Mouse (Mus musculus): ENCODE measurements around the gene Zfp493. TPM values are rescaled to one million over a fixed set of nuclear protein-coding genes. Genes with fewer than 3 reads are reported as not detected.
"Not testable (repeated sequence)": the region's sequence is repeated elsewhere in the genome, so short reads cannot be mapped to it uniquely, and the experiment has no call there.

Zfp493 gene
- 2.1 and 2.5 TPM in 2 replicates for polyA plus RNA-seq (2015; fragmentation: Nextera tagmentation; extraction: Ambion mirVana)

GRCm38 (mm10) chr13:67779265-67780221 lies at the start of gene Zfp493:
Gene Zfp493 (plus strand): TSS chr13:67779693.
- peak within 1 kb of the TSS; percentile 62 for H3K4me3 ChIP-seq (replicated peaks)
- peak; percentile 99 for ATAC-seq

GRCm38 (mm10) chr13:67734391-67734790 lies 45.1 kb upstream of the Zfp493 start:
- H3K4me1 ChIP-seq (replicated peaks); ATAC-seq: not testable (repeated sequence)
- WGBS: 90% methylated on average over 9 of the region's 9 CpGs

More at GRCm38 (mm10) chr13:67779265-67780221, at the start of gene Zfp493:
- no peaks in the 10 kb centered on the region for H3K36me3 ChIP-seq
- H3K27me3 ChIP-seq (replicated peaks): no peaks in the 10 kb centered on the region
- H3K4me2 ChIP-seq (replicated peaks): peak within 1 kb of the TSS; percentile 81
- peak within 1 kb of the TSS; percentile 60 for H3K9ac ChIP-seq
- no peaks in the 10 kb centered on the region for H3K9me3 ChIP-seq
- 0 out of 2 replicates have a peak, but pooled peaks cover 3% of the 10 kb centered on the region for H3K4me1 ChIP-seq (replicated peaks)
- WGBS: 7% methylated on average over 26 of the region's 26 CpGs
- H3K27ac ChIP-seq: no peak within 1 kb of the TSS

GRCm38 (mm10) chr13:67742941-67743340 lies 36.6 kb upstream of the Zfp493 start:
- Histone ChIP-seq H3K4me1 (replicated peaks) (no peaks in the 10 kb centered on the region), H3K9me3 (no peaks in the 10 kb centered on the region), H3K9ac (no peak overlapping the region), H3K36me3 (peaks cover under 1% of the 10 kb centered on the region; the same call in 1 of the 2 replicates), H3K4me2 (replicated peaks) (no peak overlapping the region), H3K27ac (no peak overlapping the region), H3K27me3 (replicated peaks) (no peaks in the 10 kb centered on the region), H3K4me3 (replicated peaks) (no peak overlapping the region)
- ATAC-seq: no peak
- WGBS: 85% methylated on average over 3 of the region's 3 CpGs

More at GRCm38 (mm10) chr13:67734391-67734790, 45.1 kb upstream of the Zfp493 start:
- H3K4me3 ChIP-seq (replicated peaks); H3K4me2 ChIP-seq (replicated peaks); H3K27me3 ChIP-seq (replicated peaks); H3K36me3 ChIP-seq; H3K27ac ChIP-seq; H3K9ac ChIP-seq; H3K9me3 ChIP-seq: not testable (repeated sequence)

- WGBS: 88% methylated on average over 9 of the region's 9 CpGs
- H3K4me3 ChIP-seq (replicated peaks): no peak overlapping the region
- peaks cover 3% of the 10 kb centered on the region; the same call in 1 of the 2 replicates for H3K36me3 ChIP-seq
- no peak overlapping the region for H3K9ac ChIP-seq
- no peaks in the 10 kb centered on the region for H3K27me3 ChIP-seq (replicated peaks)
- no peaks in the 10 kb centered on the region for H3K4me1 ChIP-seq (replicated peaks)
- H3K27ac ChIP-seq: no peak overlapping the region
- H3K4me2 ChIP-seq (replicated peaks): no peak overlapping the region
- H3K9me3 ChIP-seq: no peaks in the 10 kb centered on the region
- no peak for ATAC-seq
Observed at GRCm38 (mm10) chr13:67743896-67744295, 35.6 kb upstream of the Zfp493 start.

- Histone ChIP-seq H3K4me2 (replicated peaks) (peak within 1 kb of the TSS; percentile 64), H3K4me3 (replicated peaks) (peak within 1 kb of the TSS; percentile 67), H3K9ac (peak within 1 kb of the TSS; percentile 62), H3K9me3 (no peaks in the 10 kb centered on the region), H3K36me3 (no peaks in the 10 kb centered on the region), H3K4me1 (replicated peaks) (0 out of 2 replicates have a peak, but pooled peaks cover 3% of the 10 kb centered on the region), H3K27ac (peak within 1 kb of the TSS; percentile 86), H3K27me3 (replicated peaks) (no peaks in the 10 kb centered on the region)
- WGBS: 5% methylated on average over 24 of the region's 24 CpGs
- ATAC-seq: peak; percentile 97
Observed at GRCm38 (mm10) chr13:67754333-67755306, 24.9 kb upstream of the Zfp493 start, which contains the start of gene Zfp85. Gene Zfp85 (minus strand): TSS chr13:67755228.

- H3K27me3 ChIP-seq (replicated peaks): no peaks in the 10 kb centered on the region
- no peak for ATAC-seq
- H3K9me3 ChIP-seq: no peaks in the 10 kb centered on the region
- H3K27ac ChIP-seq: no peak overlapping the region
- H3K4me1 ChIP-seq (replicated peaks): 0 out of 2 replicates have a peak, but pooled peaks cover 3% of the 10 kb centered on the region
- no peak overlapping the region for H3K9ac ChIP-seq
- no peaks in the 10 kb centered on the region for H3K36me3 ChIP-seq
- H3K4me3 ChIP-seq (replicated peaks): no peak overlapping the region
- WGBS: 84% methylated on average over 6 of the region's 6 CpGs
- no peak overlapping the region for H3K4me2 ChIP-seq (replicated peaks)
Observed at GRCm38 (mm10) chr13:67755761-67756160, 23.7 kb upstream of the Zfp493 start.

GRCm38 (mm10) chr13:67759966-67760365 lies 19.5 kb upstream of the Zfp493 start:
- no peak for ATAC-seq
- Histone ChIP-seq H3K9me3 (no peaks in the 10 kb centered on the region), H3K27ac (no peak overlapping the region), H3K4me3 (replicated peaks) (no peak overlapping the region), H3K27me3 (replicated peaks) (no peaks in the 10 kb centered on the region), H3K9ac (no peak overlapping the region), H3K4me1 (replicated peaks) (no peaks in the 10 kb centered on the region), H3K4me2 (replicated peaks) (no peak overlapping the region), H3K36me3 (no peaks in the 10 kb centered on the region)
- 79% methylated on average over 1 of the region's 1 CpGs for WGBS

- no peak for ATAC-seq
- Histone ChIP-seq H3K4me1 (replicated peaks) (no peaks in the 10 kb centered on the region), H3K27ac (no peak overlapping the region), H3K27me3 (replicated peaks) (no peaks in the 10 kb centered on the region), H3K9me3 (no peaks in the 10 kb centered on the region), H3K36me3 (no peaks in the 10 kb centered on the region), H3K9ac (no peak overlapping the region), H3K4me3 (replicated peaks) (no peak overlapping the region), H3K4me2 (replicated peaks) (no peak overlapping the region)
- WGBS: 83% methylated on average over 2 of the region's 2 CpGs
Observed at GRCm38 (mm10) chr13:67763031-67763768, 16.3 kb upstream of the Zfp493 start.

GRCm38 (mm10) chr13:67791921-67792455 lies 12.5 kb downstream of the Zfp493 start:
- Histone ChIP-seq H3K27me3 (replicated peaks) (no peaks in the 10 kb centered on the region), H3K4me1 (replicated peaks) (no peaks in the 10 kb centered on the region), H3K27ac (no peak overlapping the region), H3K36me3 (no peaks in the 10 kb centered on the region; the same call in 1 of the 2 replicates), H3K4me3 (replicated peaks) (no peak overlapping the region), H3K9me3 (peaks cover 2% of the 10 kb centered on the region; the same call in 1 of the 2 replicates), H3K9ac (no peak overlapping the region), H3K4me2 (replicated peaks) (no peak overlapping the region)
- WGBS: 91% methylated on average over 10 of the region's 10 CpGs
- ATAC-seq: no peak

- Histone ChIP-seq H3K9ac (no peak overlapping the region), H3K4me2 (replicated peaks) (no peak overlapping the region), H3K4me1 (replicated peaks) (no peaks in the 10 kb centered on the region), H3K36me3 (no peaks in the 10 kb centered on the region), H3K27me3 (replicated peaks) (no peaks in the 10 kb centered on the region), H3K9me3 (no peaks in the 10 kb centered on the region), H3K27ac (no peak overlapping the region), H3K4me3 (replicated peaks) (no peak overlapping the region)
- 87% methylated on average over 3 of the region's 3 CpGs for WGBS
- no peak for ATAC-seq
Observed at GRCm38 (mm10) chr13:67798618-67799017, 19.1 kb downstream of the Zfp493 start.

GRCm38 (mm10) chr13:67799151-67799550 lies 19.7 kb downstream of the Zfp493 start:
- not testable (repeated sequence) for H3K27ac ChIP-seq; H3K27me3 ChIP-seq (replicated peaks); H3K4me3 ChIP-seq (replicated peaks); ATAC-seq; H3K36me3 ChIP-seq; H3K9ac ChIP-seq; H3K4me2 ChIP-seq (replicated peaks); H3K4me1 ChIP-seq (replicated peaks); H3K9me3 ChIP-seq
- WGBS: 81% methylated on average over 3 of the region's 3 CpGs

All from intestine, embryonic 15.5 days (tissue).